Mouse (Mus musculus): Measurements from ENCODE around the gene Csnk1g2. TPM values are rescaled to one million over a fixed set of nuclear protein-coding genes. Genes with fewer than 3 reads are reported as not detected.
A peak's percentile ranks its signal among the peaks of the same experiment; 100 is the strongest.

Gene Csnk1g2
- polyA plus RNA-seq (2014; fragmentation: Nextera tagmentation; extraction: Ambion mirVana) = 64.6 and 67.6 TPM in 2 replicates

- H3K27ac ChIP-seq (ENCODE audit: low read depth, low read length) = peak within 1 kb of the TSS; percentile 95
- WGBS (ENCODE audit: insufficient replicate concordance) = under 1% methylated on average over 66 of the region's 85 CpGs
- peak within 1 kb of the TSS; percentile 91 for H3K9ac ChIP-seq (ENCODE audit: low read depth, low read length)
- no peaks in the 10 kb centered on the region for H3K36me3 ChIP-seq (ENCODE audit: control insufficient read depth, insufficient read depth, low read length)
- no peaks in the 10 kb centered on the region for H3K9me3 ChIP-seq (replicated peaks; ENCODE audit: control insufficient read depth, low read length)
- no peaks in the 10 kb centered on the region for H3K27me3 ChIP-seq (ENCODE audit: control insufficient read depth, insufficient read depth, low read length)
- ATAC-seq (replicated peaks; ENCODE audit: insufficient number of reproducible peaks, low FRiP score, low TSS enrichment) = peak; percentile 10
- peaks cover 38% of the 10 kb centered on the region for H3K4me1 ChIP-seq (ENCODE audit: control insufficient read depth, insufficient read depth, low read length)
- H3K4me2 ChIP-seq = peak within 1 kb of the TSS; percentile 99
- H3K4me3 ChIP-seq (ENCODE audit: low read depth, low read length) = peak within 1 kb of the TSS; percentile 96
Measured at GRCm38 (mm10) chr10:80622661-80623456, at the start of gene Csnk1g2. Csnk1g2 (plus strand) TSS chr10:80622838.

DNA sequence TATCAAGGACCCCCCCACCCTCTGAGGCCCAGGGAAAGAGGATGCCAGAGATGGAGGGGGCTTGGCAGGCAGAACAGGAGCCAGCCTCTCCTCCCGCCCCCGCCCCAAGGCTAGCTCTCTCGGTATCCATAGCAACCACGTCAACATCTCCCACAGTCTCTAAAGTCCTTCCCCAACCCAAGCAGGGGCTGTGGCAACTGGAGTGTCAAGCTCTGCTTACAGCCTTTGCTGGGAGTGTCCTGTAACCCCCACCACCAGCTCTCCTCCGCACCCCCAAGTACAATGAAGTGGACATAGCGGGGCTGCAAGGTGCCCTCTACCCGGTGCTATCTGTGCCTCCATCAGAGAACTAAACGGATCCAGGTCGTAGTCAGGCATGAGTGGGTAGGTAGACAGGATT is 48.7 kb upstream of the Csnk1g2 start:
- no peak overlapping the region for H3K27ac ChIP-seq (ENCODE audit: low read depth, low read length)
- 46% methylated on average over 9 of the region's 9 CpGs for WGBS (ENCODE audit: insufficient replicate concordance)

GRCm38 (mm10) chr10:80574896-80575295 is 47.7 kb upstream of the Csnk1g2 start:
- Histone ChIP-seq H3K36me3 (ENCODE audit: control insufficient read depth, insufficient read depth, low read length) (no peaks in the 10 kb centered on the region), H3K9ac (ENCODE audit: low read depth, low read length) (no peak overlapping the region), H3K27me3 (ENCODE audit: control insufficient read depth, insufficient read depth, low read length) (no peaks in the 10 kb centered on the region), H3K4me3 (ENCODE audit: low read depth, low read length) (no peak overlapping the region), H3K4me2 (peak overlapping the region; percentile 98), H3K9me3 (replicated peaks; ENCODE audit: control insufficient read depth, low read length) (no peaks in the 10 kb centered on the region), H3K4me1 (ENCODE audit: control insufficient read depth, insufficient read depth, low read length) (peaks cover 53% of the 10 kb centered on the region), H3K27ac (ENCODE audit: low read depth, low read length) (no peak overlapping the region)
- ATAC-seq (replicated peaks; ENCODE audit: insufficient number of reproducible peaks, low FRiP score, low TSS enrichment) = no peak
- 75% methylated on average over 3 of the region's 3 CpGs for whole genome bisulfite sequencing (ENCODE audit: insufficient replicate concordance)

More for the DNA sequence above, 48.7 kb upstream of the Csnk1g2 start:
- 0 out of 2 replicates have a peak overlapping the region, but pooled peaks have one; percentile 4 for H3K4me2 ChIP-seq
- peaks cover 56% of the 10 kb centered on the region for H3K4me1 ChIP-seq (ENCODE audit: control insufficient read depth, insufficient read depth, low read length)
- H3K4me3 ChIP-seq (ENCODE audit: low read depth, low read length) = no peak overlapping the region
- no peak for ATAC-seq (replicated peaks; ENCODE audit: insufficient number of reproducible peaks, low FRiP score, low TSS enrichment)
- no peaks in the 10 kb centered on the region for H3K27me3 ChIP-seq (ENCODE audit: control insufficient read depth, insufficient read depth, low read length)
- no peaks in the 10 kb centered on the region for H3K9me3 ChIP-seq (replicated peaks; ENCODE audit: control insufficient read depth, low read length)
- H3K36me3 ChIP-seq (ENCODE audit: control insufficient read depth, insufficient read depth, low read length) = no peaks in the 10 kb centered on the region
- peak overlapping the region; percentile 50 for H3K9ac ChIP-seq (ENCODE audit: low read depth, low read length)

- Histone ChIP-seq H3K9me3 (replicated peaks; ENCODE audit: control insufficient read depth, low read length) (no peaks in the 10 kb centered on the region), H3K4me3 (ENCODE audit: low read depth, low read length) (peak overlapping the region; percentile 78), H3K36me3 (ENCODE audit: control insufficient read depth, insufficient read depth, low read length) (no peaks in the 10 kb centered on the region), H3K4me2 (peak overlapping the region; percentile 98), H3K27ac (ENCODE audit: low read depth, low read length) (no peak overlapping the region), H3K27me3 (ENCODE audit: control insufficient read depth, insufficient read depth, low read length) (no peaks in the 10 kb centered on the region), H3K9ac (ENCODE audit: low read depth, low read length) (peak overlapping the region; percentile 79), H3K4me1 (ENCODE audit: control insufficient read depth, insufficient read depth, low read length) (peaks cover 43% of the 10 kb centered on the region)
- 10% methylated on average over 17 of the region's 17 CpGs for WGBS (ENCODE audit: insufficient replicate concordance)
- ATAC-seq (replicated peaks; ENCODE audit: insufficient number of reproducible peaks, low FRiP score, low TSS enrichment) = no peak
Measured at GRCm38 (mm10) chr10:80575925-80576324, 46.7 kb upstream of the Csnk1g2 start.

- Histone ChIP-seq H3K4me1 (ENCODE audit: control insufficient read depth, insufficient read depth, low read length) (peaks cover 36% of the 10 kb centered on the region), H3K4me3 (ENCODE audit: low read depth, low read length) (peak overlapping the region; percentile 78), H3K4me2 (peak overlapping the region; percentile 98), H3K9ac (ENCODE audit: low read depth, low read length) (peak overlapping the region; percentile 79), H3K36me3 (ENCODE audit: control insufficient read depth, insufficient read depth, low read length) (no peaks in the 10 kb centered on the region), H3K9me3 (replicated peaks; ENCODE audit: control insufficient read depth, low read length) (no peaks in the 10 kb centered on the region), H3K27me3 (ENCODE audit: control insufficient read depth, insufficient read depth, low read length) (no peaks in the 10 kb centered on the region), H3K27ac (ENCODE audit: low read depth, low read length) (peak overlapping the region; percentile 85)
- under 1% methylated on average over 76 of the region's 96 CpGs for WGBS (ENCODE audit: insufficient replicate concordance)
- ATAC-seq (replicated peaks; ENCODE audit: insufficient number of reproducible peaks, low FRiP score, low TSS enrichment) = no peak
Measured at GRCm38 (mm10) chr10:80576351-80577194, 46.1 kb upstream of the Csnk1g2 start.

GRCm38 (mm10) chr10:80577195-80578130 is 45.2 kb upstream of the Csnk1g2 start, which contains the start of gene Klf16:
Klf16 (minus strand) TSS chr10:80577321.
- Histone ChIP-seq H3K36me3 (ENCODE audit: control insufficient read depth, insufficient read depth, low read length) (no peaks in the 10 kb centered on the region), H3K4me2 (peak within 1 kb of the TSS; percentile 98), H3K9ac (ENCODE audit: low read depth, low read length) (peak within 1 kb of the TSS; percentile 79), H3K27me3 (ENCODE audit: control insufficient read depth, insufficient read depth, low read length) (no peaks in the 10 kb centered on the region), H3K4me1 (ENCODE audit: control insufficient read depth, insufficient read depth, low read length) (peaks cover 31% of the 10 kb centered on the region), H3K9me3 (replicated peaks; ENCODE audit: control insufficient read depth, low read length) (no peaks in the 10 kb centered on the region), H3K4me3 (ENCODE audit: low read depth, low read length) (peak within 1 kb of the TSS; percentile 78), H3K27ac (ENCODE audit: low read depth, low read length) (peak within 1 kb of the TSS; percentile 95)
- under 1% methylated on average over 72 of the region's 97 CpGs for WGBS (ENCODE audit: insufficient replicate concordance)
- peak; percentile 80 for ATAC-seq (replicated peaks; ENCODE audit: insufficient number of reproducible peaks, low FRiP score, low TSS enrichment)

GRCm38 (mm10) chr10:80578131-80578750 is 44.4 kb upstream of the Csnk1g2 start:
- ATAC-seq (replicated peaks; ENCODE audit: insufficient number of reproducible peaks, low FRiP score, low TSS enrichment) = peak; percentile 49
- H3K9ac ChIP-seq (ENCODE audit: low read depth, low read length) = peak overlapping the region; percentile 79
- H3K27me3 ChIP-seq (ENCODE audit: control insufficient read depth, insufficient read depth, low read length) = no peaks in the 10 kb centered on the region
- peak overlapping the region; percentile 98 for H3K4me2 ChIP-seq
- H3K4me3 ChIP-seq (ENCODE audit: low read depth, low read length) = peak overlapping the region; percentile 78
- no peaks in the 10 kb centered on the region for H3K36me3 ChIP-seq (ENCODE audit: control insufficient read depth, insufficient read depth, low read length)
- peak overlapping the region; percentile 95 for H3K27ac ChIP-seq (ENCODE audit: low read depth, low read length)
- no peaks in the 10 kb centered on the region for H3K9me3 ChIP-seq (replicated peaks; ENCODE audit: control insufficient read depth, low read length)
- WGBS (ENCODE audit: insufficient replicate concordance) = 0% methylated on average over 29 of the region's 29 CpGs
- H3K4me1 ChIP-seq (ENCODE audit: control insufficient read depth, insufficient read depth, low read length) = peaks cover 27% of the 10 kb centered on the region
